Mouse (Mus musculus) right cerebral cortex, adult 18-20 months (tissue): Measurements from ENCODE around the gene Ankrd27.

Experiments used
- DNase-seq: peaks from one replicate; pipeline ENCODE4 v3.0.0; 2022; ENCODE audit warnings: mixed read lengths

Gene Ankrd27

DNA sequence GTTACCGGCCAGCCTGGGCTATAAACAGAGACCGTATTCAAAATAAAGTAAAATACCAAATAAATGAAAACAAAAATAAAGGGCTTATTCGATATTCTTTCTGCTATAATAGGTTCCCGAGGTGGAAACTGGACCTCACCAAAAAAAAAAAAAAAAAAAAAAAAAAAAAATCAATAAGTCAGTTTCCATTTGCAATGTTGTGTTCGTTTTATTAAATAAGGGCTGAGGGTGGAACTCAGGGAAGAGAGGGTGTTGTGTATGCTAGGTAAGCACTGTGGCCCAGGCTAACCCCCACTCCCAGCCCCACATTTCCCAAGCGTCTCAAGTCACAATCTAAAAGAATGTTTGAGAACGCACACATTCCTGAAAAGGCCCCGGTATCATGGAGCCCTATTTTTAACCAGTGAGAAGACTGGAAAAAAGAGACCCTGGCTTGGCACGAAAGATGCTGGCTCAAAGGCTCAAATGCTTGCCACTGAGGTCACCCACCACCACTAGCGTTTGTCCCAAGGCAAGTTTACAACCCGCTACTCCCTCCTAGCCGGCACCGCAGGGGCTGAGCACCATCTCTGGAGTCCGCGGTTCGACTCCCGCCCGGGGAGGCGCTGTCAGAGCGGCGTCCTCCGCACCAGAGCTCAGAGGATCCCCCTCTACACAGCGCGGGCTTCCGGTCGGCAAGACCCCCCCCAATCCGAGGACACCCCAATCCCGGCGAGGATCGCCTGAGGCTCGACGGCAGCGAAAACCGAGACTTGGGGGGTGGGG lies 60.5 kb downstream of the Ankrd27 start:
- DNase-seq = no peak

DNA sequence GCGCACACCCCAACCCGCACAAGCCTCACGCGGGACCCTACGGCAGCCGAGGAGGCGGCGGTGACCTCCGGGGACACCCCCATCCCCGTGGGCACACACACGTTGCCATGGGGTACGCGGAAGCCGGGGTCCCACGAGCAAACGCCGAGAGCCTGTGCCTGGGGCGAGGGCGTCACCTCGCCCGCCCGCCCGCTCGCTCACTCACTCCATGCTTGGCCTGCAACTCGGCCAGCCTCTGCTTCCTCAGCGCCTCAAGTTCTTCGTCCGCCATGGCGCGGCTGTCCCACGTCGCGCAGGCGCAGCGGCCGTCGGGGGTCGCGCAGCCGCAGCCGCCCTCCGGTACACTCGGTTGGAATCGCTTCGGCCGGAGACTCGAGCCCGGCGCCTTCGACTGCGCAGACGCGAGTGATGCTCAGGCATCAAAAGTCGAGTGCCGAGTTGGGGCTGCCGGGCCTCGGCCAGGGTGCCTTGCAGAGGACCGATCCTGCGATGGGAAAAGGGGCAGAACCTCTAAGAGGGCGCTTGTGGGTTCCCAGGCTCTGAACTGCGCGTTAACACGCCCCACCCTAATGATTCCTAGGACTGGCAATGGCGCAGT lies 61.2 kb downstream of the Ankrd27 start, which contains the start of gene Pdcd5:
Gene Pdcd5, minus strand, starts transcription at position 421 of the 598 bp plus-strand sequence.
- DNase-seq = peak; percentile 98

DNA sequence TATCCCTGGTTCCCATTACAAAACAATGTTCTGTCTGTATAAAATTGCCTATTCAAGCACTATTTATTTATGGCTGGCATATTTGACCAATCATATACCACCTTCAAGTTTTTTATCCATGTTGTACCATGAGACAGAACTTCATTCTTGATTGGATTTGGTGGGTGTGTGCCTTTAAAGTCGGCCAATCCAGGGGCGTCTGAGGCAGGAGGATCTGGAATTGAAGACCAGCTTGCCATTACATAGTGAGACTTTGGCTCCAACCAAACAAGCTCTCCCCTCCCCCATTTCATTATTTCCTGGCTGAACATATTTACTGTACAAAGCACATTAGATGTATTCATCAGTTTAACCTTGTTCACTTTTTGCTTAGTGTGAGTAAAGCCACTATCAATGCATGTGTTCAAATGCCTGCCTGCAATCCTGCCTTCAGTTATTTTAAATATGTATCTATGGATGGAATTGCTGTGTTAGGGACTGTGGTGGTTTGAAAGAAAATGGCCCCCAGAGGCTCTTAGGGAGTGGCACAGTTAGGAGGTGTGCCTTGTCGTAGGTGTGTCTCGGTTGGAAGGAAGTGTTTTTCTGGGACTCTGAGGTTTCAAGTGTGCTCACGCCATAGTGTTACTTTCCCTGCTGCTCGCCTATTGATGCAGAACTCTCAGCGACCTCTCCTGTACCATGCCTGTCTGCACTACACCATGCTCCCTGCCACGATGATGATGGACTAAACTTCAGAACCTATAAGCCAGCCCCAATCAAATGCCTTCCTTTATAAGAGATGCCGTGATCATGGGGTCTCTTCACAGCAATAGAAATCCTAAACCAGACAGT lies 62.4 kb downstream of the Ankrd27 start:
- DNase-seq = no peak

DNA sequence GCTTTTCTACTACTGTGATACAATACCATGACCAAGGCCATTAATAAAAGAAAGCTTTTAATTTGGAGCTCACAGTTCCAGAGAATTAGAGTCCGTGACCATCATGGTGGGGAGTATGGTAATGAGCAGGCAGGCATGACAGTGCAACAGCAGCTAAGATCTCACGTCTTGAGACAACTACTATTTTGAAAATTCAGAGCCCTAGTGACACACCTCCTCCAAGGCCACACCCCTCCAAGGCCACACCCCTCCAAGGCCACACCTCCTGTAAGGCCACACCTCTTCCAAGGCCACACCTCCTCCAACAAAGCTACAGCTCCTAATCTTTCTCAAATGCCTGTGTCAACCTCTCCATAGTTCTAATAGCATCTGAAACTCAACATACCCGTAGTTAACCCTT lies 63.0 kb downstream of the Ankrd27 start:
- no peak for DNase-seq

DNA sequence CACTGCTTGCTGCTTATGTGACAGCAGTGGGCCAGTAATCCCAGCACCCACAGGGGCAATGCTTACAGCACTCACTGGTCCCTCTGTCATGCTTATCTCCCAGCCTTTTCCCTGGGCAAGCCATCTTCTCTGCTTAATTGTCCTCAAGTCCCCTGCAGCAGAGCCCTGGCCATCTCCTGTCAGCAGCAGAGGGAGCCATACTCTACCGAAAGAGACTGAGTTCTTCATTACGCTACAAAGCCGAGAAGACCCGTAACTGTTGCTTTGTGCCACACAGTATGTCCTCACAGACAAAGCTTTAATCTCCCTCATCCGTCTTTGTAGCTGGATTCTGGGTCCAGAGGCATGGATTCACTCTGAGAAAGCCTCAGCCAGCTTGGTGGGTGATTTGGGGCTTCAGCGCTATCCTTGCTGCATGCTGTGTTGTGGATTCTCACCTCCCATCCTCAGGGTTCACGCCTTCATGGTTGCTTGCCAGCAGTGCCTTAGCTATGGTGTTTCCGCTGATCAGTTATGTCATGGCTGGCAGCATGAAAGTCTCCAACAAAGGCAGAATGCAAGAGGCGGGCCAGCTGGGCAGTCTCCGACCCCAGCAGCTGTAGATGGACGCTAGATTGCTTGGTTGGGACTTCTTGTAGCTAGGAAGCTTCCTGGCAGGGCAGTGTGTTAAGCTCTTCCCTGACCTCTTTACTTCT lies 64.8 kb downstream of the Ankrd27 start:
- peak; percentile 47 for DNase-seq

DNA sequence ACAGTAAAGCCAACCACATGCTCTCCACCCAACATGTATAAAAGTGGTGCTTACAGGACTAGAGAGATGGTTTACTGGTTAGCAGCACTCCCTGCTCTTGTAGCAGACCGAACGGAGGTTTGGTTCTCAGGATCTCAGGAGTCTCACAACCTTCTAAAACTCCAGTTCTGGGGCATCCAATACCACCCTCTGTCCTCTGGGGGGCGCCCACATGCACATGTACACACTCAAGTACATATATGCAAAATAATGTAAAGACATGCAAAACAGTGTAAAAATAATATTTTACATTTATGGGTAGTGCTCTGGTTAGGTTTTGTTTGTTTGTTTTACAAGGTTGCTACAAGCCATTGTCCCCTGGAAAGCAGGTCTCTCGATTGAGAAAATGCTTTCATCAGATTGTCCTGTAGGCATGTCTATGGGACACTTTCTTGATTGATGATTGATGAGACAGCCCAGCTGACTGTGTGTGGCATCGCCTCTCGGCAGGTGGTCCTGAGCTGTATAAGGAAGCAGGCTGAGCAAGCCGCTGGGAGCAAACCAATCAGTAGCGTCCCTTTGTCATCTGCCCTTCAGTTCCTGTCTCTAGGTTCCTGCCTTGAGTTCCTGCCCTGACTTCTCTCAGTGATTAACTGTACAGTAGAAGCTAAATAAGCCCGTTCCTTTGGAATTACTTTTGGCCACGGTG lies 65.7 kb downstream of the Ankrd27 start:
- DNase-seq = no peak

DNA sequence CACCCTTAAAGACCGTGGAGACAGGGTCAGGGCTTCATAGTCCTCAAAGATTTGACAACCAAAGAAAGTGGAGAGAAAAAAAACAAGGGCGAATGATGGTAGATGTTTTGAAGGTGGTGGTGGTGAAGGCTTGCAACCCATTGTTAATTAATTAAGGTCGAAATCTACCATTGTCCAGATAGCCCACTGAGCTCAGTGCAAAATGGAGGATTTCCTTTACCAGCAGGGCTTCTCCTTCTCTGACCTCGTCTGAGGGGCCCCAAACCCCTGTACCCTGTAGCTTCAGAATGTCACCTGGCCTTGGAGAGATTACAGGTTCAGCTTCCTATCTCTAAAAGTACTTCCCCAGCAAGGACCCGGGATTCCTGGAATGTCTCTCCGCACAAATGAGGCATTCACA lies 71.8 kb downstream of the Ankrd27 start:
- no peak for DNase-seq

DNA sequence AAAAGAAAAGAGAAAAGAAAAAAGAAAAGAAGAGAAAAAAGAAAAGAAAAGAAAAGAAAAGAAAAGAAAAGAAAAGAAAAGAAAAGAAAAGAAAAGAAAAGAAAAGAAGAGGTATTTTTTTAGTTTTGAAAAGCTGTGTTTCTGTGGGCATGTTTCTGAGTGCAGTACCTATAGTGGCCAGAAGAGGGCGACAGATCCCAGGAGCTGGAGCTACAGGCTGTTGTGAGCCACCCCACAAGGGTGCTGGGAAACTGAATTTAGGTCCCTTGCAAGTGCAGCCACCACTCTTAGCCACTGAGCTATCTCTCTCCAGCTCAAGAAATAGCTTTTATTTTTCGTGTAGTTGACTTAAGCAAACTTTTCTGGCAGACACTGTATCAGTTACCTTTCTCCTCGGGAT lies 73.1 kb downstream of the Ankrd27 start:
- DNase-seq = no peak

DNA sequence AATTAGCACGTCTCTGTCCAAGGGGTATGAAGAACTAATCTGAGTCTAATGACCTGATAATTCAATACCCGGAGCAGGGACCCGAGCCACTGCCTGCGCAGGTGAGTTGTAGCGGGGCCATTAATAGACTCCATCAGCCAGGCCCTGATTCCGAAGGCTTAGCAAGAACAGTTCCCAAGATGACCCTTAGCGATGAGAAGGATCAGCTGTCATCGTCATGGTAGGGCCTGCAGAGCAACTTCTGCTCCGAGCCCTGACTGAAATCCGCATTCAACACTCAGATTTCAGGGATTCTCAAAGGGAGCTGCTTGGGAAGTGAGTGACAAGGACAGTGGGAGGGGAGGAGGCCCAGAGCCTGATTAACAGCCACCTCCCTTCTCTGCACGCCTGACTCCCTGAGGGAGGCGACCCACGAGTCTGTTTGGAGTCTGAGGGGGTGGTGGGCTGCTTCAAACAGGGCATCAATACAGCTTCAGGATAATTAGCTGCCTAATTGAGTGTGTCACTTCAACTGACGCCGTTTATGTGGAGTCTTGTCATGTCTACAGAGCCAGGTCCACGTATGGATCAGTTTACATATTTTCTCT lies 77.8 kb downstream of the Ankrd27 start:
- DNase-seq = no peak

DNA sequence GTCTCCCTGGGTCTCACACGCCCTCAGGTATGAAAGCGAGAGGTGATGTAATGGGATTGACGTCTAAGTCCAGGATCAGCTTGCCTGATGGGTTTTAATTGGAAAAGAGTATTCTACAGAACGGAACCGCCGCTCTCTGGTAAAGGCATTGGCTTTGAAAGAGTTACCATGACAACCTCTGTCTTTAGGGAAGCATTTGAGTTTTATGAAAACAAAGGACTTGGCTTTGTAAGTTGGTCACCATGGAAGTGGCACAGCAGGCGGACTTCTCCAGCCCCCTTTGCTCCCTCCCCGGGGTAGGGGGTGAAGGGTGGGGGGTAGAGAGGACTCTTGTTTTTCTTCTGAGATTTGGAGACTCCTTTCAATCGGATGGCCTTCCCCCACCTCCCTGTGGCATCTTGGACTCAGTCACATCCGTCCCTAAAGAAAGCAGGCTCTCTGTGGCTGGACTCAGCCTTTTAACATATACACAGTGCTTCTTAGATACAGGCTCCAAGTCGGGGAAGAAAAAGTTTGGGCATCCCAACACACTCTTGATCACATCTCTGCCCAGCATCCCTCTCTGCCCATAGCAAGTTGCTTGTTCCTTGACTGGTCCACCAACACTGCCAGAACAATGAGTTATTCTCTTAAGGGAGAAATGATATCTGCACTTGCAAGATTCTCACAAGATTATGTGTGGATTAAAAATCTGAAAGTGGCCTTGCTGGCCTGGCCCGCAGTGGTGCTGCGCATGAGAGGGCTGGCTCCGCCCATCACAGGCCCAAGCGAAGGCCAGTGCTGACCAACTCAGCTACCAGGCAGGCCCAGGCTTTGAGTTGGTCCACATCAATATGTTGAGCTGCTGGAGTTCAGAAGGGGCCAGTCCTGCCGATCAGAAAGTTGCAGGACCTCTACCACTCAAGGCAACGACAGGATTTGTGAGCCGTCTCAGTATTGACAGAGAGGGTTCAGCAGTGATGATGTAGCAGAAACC lies 82.3 kb downstream of the Ankrd27 start:
- DNase-seq = no peak

DNA sequence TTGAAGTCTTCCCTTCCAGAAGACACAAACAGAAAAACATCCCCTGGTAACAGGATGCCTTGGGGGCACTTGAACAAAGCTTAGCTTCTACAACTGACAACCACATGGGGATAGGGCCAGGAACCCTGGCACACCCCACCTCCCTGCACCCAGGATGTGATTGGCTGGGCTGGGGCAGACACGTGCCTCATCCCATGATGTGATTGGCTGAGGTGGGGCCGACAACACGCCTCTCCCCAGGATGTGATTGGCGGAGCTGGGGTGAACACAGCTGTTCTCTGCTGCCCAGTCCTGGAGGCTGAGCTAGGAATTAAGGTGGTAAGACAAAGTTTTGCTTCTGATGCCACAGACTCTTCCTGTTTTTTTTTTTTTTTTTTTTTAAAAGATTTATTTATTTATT lies 92.9 kb downstream of the Ankrd27 start:
- no peak for DNase-seq

DNA sequence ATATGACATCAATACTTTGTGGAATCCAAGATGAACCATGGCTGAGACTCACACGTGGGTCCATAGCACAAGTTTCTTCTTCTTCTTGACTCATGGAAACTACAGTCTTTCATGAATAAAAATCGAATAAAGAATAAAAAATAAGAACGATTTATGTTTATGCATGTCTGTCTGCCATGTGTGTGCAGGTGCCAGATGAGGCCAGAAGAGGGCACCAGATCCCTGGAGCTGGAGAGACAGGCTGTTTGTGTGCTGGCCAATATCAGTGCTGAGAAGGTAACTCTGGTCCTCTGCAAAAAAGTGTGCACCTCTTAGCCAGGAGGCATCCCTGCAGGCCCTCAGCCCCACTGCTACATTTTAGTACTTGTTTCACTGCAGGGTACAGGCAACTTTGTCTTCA lies 95.5 kb downstream of the Ankrd27 start:
- no peak for DNase-seq

DNA sequence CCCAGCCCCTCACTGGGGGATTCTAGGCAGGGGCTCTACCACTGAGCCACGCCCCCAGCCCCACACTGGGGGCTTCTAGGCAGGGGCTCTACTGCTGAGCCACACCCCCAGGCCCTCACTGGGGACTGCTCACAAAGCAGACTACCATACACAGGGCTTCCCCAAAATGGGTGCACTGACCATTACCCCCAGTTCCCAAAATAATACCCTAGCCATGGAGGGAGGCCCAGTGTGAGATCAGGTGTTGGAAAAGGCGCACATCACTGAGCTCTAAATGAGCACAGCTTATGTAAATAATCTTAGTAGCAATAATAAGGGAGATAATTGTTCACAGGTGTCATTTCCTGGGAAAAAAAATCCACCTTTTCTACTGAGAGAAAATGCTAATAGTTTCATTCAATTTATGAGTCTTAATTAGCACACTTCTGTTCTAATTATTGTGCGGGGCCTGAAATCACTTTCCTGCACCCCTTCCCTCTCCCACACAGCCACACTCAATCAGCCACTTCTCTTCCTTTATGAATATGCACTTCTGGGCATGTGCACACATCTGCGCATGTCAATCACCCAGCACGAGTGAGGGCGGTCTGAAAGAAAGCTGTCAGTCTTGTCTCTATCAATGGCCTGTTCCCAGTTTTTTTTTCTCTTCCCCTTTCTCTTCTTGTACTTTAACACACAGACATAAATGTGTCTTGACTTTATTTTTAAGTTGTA lies 97.5 kb downstream of the Ankrd27 start:
- no peak for DNase-seq

DNA sequence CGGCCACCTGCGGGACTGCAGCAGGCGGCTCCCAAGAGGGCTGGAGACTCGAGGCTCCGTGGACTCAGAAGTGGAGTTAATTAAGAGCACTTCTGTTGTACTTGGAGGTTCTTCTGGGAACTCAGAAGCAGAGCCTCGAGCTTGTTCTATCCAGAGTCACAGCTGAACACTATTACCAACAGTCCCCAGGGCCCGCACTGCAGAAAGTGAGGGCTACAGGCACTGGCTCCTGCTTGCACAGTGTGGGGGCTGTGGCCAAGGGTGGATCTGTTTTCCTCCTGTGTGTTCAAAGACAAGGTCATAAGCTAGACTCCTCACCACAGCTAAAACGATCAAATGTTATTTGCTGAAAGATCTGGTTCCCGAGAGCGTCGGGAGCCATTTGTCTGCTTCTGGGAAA lies 100.2 kb downstream of the Ankrd27 start:
- DNase-seq = no peak

DNA sequence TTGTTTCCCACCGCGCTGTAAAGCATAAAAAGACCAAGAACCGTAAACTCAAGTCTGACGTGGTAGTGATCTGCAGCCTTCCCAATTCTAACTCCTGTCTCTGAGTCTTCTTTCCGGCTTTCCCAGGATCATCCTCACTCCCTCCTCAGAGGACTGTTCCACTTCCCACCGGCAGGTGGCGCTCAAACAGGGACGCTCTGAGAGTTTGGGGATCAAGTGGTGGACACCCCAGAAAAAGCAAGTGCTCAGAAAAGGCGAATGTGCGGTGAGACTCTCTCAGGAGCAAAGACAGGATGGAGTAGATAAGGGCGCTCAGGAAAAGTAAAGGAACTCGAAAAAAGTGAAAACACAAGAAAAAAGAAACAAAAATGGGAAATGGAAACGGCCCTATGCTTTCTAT lies 100.7 kb downstream of the Ankrd27 start:
- peak; percentile 61 for DNase-seq

DNA sequence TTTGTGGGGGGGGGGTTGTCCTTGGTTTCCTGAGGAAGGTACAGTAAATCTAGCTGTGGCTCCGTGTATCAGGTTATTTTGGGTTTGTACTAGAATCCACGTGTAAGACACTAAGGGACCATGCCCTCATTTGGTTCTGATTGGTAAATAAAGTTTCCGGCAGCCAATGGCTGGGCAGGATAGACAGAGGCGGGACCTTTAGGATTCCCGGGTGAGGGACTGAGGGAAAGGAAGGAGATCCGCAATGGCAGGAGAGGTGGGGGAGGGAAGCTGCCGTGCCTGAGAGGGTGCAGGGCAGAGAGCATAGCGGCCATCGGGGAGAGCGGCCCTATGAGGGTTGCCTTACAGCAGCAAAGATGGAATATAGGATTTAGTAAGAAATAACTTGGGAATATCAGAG lies 101.2 kb downstream of the Ankrd27 start:
- DNase-seq = no peak

DNA sequence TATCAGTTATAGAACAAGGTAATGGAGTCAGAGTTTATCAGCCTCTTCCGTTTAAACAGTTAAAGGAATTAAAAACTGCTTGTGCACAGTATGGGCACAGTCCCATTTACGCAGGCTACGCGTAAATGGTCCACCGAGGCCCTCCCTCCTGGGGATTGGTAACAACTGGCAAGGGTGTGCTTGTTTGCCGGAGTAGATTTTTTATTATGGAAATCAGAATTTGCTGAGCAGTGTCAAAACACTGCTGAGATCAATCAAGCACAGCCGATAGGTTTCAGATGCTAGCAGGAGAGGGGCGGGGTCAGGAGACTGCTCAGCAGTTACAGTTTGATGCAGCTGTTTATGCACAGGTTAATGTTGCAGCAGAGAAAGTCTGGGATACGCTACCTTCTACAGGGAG lies 102.2 kb downstream of the Ankrd27 start:
- DNase-seq = no peak
